Mouse (Mus musculus) right cerebral cortex, postnatal 25 days (tissue): ENCODE data around the gene Syce1l.
A peak's percentile ranks its signal among the peaks of the same experiment; 100 is the strongest.

Experiments used
- DNase-seq: peaks from one replicate; pipeline ENCODE4 v3.0.0; 2022

Gene Syce1l

GRCm38 (mm10) chr8:113642926-113643325 lies at the start of gene Syce1l:
Gene Syce1l, plus strand, starts transcription at chr8:113643213.
- no peak for DNase-seq

GRCm38 (mm10) chr8:113598401-113598800 lies 44.6 kb upstream of the Syce1l start:
- no peak for DNase-seq

- DNase-seq, result no peak
Observed at GRCm38 (mm10) chr8:113632634-113633033, 10.4 kb upstream of the Syce1l start.

- DNase-seq, result no peak
Observed at GRCm38 (mm10) chr8:113634161-113634560, 8.9 kb upstream of the Syce1l start.

- peak; percentile 98 for DNase-seq
Observed at GRCm38 (mm10) chr8:113634670-113635591, 8.1 kb upstream of the Syce1l start, which contains the start of gene Mon1b. Gene Mon1b, plus strand, starts transcription at chr8:113635587.

GRCm38 (mm10) chr8:113635592-113636279 lies 7.3 kb upstream of the Syce1l start:
- DNase-seq, result no peak

GRCm38 (mm10) chr8:113636280-113636628 lies 6.8 kb upstream of the Syce1l start:
- no peak for DNase-seq

GRCm38 (mm10) chr8:113640357-113640756 lies 2.7 kb upstream of the Syce1l start:
- DNase-seq, result no peak

GRCm38 (mm10) chr8:113643479-113644210 lies 632 bp downstream of the Syce1l start:
- DNase-seq, result no peak

- no peak for DNase-seq
Observed at GRCm38 (mm10) chr8:113645220-113645619, 2.2 kb downstream of the Syce1l start.

GRCm38 (mm10) chr8:113652450-113652849 lies 9.4 kb downstream of the Syce1l start:
- DNase-seq, result no peak

- no peak for DNase-seq
Observed at GRCm38 (mm10) chr8:113653151-113653550, 10.1 kb downstream of the Syce1l start.

- DNase-seq, result no peak
Observed at GRCm38 (mm10) chr8:113656154-113656553, 13.1 kb downstream of the Syce1l start.

- no peak for DNase-seq
Observed at GRCm38 (mm10) chr8:113656681-113657298, 13.8 kb downstream of the Syce1l start.

- DNase-seq, result no peak
Observed at GRCm38 (mm10) chr8:113660128-113660527, 17.1 kb downstream of the Syce1l start.

- peak; percentile 80 for DNase-seq
Observed at GRCm38 (mm10) chr8:113664544-113664943, 21.5 kb downstream of the Syce1l start.

- no peak for DNase-seq
Observed at GRCm38 (mm10) chr8:113665036-113665435, 22.0 kb downstream of the Syce1l start.

GRCm38 (mm10) chr8:113665951-113666350 lies 22.9 kb downstream of the Syce1l start:
- no peak for DNase-seq

- no peak for DNase-seq
Observed at GRCm38 (mm10) chr8:113666714-113667432, 23.9 kb downstream of the Syce1l start.

- no peak for DNase-seq
Observed at GRCm38 (mm10) chr8:113669924-113670323, 26.9 kb downstream of the Syce1l start.

GRCm38 (mm10) chr8:113672599-113673255 lies 29.7 kb downstream of the Syce1l start:
- DNase-seq, result no peak

- DNase-seq, result no peak
Observed at GRCm38 (mm10) chr8:113673300-113673699, 30.3 kb downstream of the Syce1l start.
